Mouse (Mus musculus) limb, embryonic 15.5 days (tissue): ENCODE data around the gene Nphp1. TPM values are rescaled to one million over a fixed set of nuclear protein-coding genes. Genes with fewer than 3 reads are reported as not detected.

ENCODE experiments used
- ATAC-seq: fragments of 200-750 bp; cut with Nextera tagmentation; 2 replicates; pipeline ENCODE4 v1.8.0; 2017; ENCODE audit warnings: low read depth, moderate TSS enrichment; ENCODE audit not compliant: insufficient number of reproducible peaks, low FRiP score, low TSS enrichment
- H3K27ac ChIP-seq: fragments of 300-500 bp; sonication (generic); 2 replicates; pipeline ENCODE4 v1.5.1; 2015; ENCODE audit warnings: moderate library complexity, mild to moderate bottlenecking, inconsistent platforms
- H3K27me3 ChIP-seq: fragments of 300-500 bp; sonication (generic); 2 replicates; pipeline ENCODE4 v1.6.1; 2015; ENCODE audit warnings: inconsistent platforms
- H3K36me3 ChIP-seq: fragments of 300-500 bp; sonication (generic); 2 replicates; pipeline ENCODE4 v1.6.1; 2015; ENCODE audit warnings: inconsistent platforms
- H3K4me1 ChIP-seq: fragments of 300-500 bp; sonication (generic); 2 replicates; pipeline ENCODE4 v1.6.1; 2015; ENCODE audit warnings: inconsistent platforms
- H3K4me2 ChIP-seq: fragments of 300-500 bp; sonication (generic); 2 replicates; pipeline ENCODE4 v1.6.1; 2015; ENCODE audit warnings: mild to moderate bottlenecking, inconsistent platforms
- H3K4me3 ChIP-seq: fragments of 300-500 bp; sonication (generic); 2 replicates; pipeline ENCODE4 v1.5.1; 2015; ENCODE audit warnings: mild to moderate bottlenecking, inconsistent platforms
- H3K9ac ChIP-seq: fragments of 300-500 bp; sonication (generic); 2 replicates; pipeline ENCODE4 v1.6.1; 2015; ENCODE audit warnings: inconsistent platforms
- H3K9me3 ChIP-seq: fragments of 300-500 bp; sonication (generic); 2 replicates; pipeline ENCODE4 v1.6.1; 2016; ENCODE audit warnings: inconsistent platforms
- WGBS: fragments of 180-500 bp; shearing (Covaris S2); methylation state at CpG from one replicate; pipeline ENCODE4 v1.1.7; 2015; 5-methylcytosine and 5-hydroxymethylcytosine counted together
- polyA plus RNA-seq: library from polyadenylated mRNA; unstranded; fragments of >200 nt; fragmentation: Nextera tagmentation; extraction: Ambion mirVana; gene quantifications from 2 replicates; pipeline ENCODE4 v1.2.1, GENCODE M21; 2015

Nphp1 gene
- polyA plus RNA-seq: 24.5 and 27.4 TPM in 2 replicates

DNA sequence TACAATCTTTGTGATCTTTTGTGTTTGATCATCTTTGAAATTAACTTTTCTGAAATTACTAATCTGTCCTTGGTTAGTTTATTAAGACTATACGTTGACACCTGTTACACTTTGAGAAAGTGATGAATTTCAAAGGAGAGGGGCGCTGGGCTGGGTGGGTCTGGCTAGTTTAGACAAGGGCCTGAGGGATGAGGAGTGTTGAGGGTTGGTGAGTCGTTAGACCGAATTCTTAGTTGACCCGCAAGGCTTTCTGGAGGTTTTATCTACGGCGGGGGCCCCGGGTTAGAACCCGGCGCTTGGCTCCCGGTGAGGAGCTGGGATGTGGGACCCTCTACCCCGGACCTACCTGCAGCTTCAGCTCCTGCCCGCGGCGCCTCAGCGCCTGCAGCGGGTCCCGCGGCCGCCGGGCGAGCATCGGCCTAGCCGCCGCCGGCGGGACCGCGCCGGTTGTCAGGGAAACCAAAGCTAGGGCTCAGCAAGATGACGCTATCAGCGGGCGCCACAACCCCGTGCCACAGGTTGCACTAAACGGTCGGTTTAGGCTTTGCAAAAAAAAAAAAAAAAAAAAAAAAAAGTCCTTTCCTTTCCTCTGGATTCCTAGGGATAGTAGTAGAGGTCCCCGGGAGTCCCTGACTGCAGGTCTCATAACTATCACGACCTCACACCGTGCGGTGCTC lies at the start of gene Nphp1:
Gene Nphp1, minus strand, starts transcription at position 458 of the 677 bp plus-strand sequence.
- WGBS: 0% methylated on average over 40 of the region's 40 CpGs
- H3K4me3 ChIP-seq: peak within 1 kb of the TSS; percentile 80
- H3K36me3 ChIP-seq: no peaks in the 10 kb centered on the region
- no peaks in the 10 kb centered on the region for H3K9me3 ChIP-seq
- H3K27ac ChIP-seq: peak within 1 kb of the TSS; percentile 80
- peaks cover 20% of the 10 kb centered on the region for H3K4me1 ChIP-seq
- H3K27me3 ChIP-seq: no peaks in the 10 kb centered on the region
- peak within 1 kb of the TSS; percentile 60 for H3K4me2 ChIP-seq
- peak; percentile 83 for ATAC-seq
- peak within 1 kb of the TSS; percentile 45 for H3K9ac ChIP-seq

DNA sequence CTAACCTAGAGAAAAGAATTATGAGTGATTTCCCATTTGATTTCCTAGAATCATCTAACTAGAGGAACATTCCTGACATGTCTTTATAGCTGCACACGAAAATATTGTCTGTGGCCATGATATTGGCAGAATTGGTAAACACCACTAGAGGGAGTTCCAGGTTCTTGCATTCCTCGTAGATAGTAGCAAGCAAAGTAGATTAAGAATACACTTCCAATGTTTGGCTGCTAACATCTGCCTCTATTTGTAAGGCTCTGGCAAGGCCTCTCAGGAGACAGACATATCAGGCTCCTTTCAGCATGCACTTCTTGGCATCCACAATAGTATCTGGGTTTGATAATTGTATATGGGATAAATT lies 44.1 kb upstream of the Nphp1 start:
- Histone ChIP-seq H3K27ac (no peak overlapping the region), H3K4me2 (no peak overlapping the region), H3K9me3 (no peaks in the 10 kb centered on the region), H3K9ac (no peak overlapping the region), H3K27me3 (peaks cover 10% of the 10 kb centered on the region), H3K36me3 (no peaks in the 10 kb centered on the region), H3K4me3 (no peak overlapping the region), H3K4me1 (peaks cover 9% of the 10 kb centered on the region; the same call in 1 of the 2 replicates)
- WGBS: 16% methylated on average over 2 of the region's 2 CpGs
- ATAC-seq: no peak

DNA sequence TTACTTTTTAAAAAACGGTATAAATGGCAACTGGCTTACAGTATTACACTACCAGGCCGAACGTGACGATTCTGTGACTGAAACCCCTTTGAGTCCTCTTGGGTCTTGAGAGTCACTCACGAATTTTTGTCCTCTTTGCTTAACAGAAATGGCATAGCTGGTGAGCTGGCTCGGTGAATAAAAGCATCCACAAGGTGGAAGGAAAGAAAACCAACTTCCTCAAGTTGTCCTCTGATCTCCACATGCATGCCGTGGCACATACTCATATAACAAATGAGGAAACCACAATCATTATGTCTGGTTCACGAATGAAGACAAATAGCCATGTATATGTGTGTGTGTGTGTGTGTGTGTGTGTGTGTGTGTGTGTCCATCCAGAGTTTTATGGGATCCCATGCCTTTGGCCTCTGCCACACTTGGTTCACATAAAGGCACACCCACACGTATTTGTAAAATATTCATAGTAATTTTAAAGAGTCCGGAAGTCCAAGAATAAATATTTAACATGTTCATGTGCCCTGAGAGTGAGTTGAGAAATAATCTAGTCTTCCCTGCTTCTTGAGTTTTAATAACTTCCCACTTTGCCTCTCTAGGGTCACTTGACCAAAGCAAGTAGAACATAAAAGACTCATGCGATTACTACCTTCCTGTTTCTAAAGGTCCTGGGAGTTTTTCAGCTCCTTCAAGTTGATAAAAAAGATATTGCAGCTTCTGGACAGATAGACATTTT lies 43.6 kb upstream of the Nphp1 start:
- peak overlapping the region; percentile 73 for H3K4me3 ChIP-seq
- no peak for ATAC-seq
- H3K27me3 ChIP-seq: peaks cover 7% of the 10 kb centered on the region; the same call in 1 of the 2 replicates
- H3K4me2 ChIP-seq: peak overlapping the region; percentile 88
- peaks cover 9% of the 10 kb centered on the region; the same call in 1 of the 2 replicates for H3K4me1 ChIP-seq
- H3K9me3 ChIP-seq: no peaks in the 10 kb centered on the region
- 0 out of 2 replicates have a peak, but pooled peaks cover under 1% of the 10 kb centered on the region for H3K36me3 ChIP-seq
- H3K9ac ChIP-seq: 0 out of 2 replicates have a peak overlapping the region, but pooled peaks have one; percentile 7
- peak overlapping the region; percentile 24; the same call in 1 of the 2 replicates for H3K27ac ChIP-seq
- 38% methylated on average over 11 of the region's 11 CpGs for WGBS

DNA sequence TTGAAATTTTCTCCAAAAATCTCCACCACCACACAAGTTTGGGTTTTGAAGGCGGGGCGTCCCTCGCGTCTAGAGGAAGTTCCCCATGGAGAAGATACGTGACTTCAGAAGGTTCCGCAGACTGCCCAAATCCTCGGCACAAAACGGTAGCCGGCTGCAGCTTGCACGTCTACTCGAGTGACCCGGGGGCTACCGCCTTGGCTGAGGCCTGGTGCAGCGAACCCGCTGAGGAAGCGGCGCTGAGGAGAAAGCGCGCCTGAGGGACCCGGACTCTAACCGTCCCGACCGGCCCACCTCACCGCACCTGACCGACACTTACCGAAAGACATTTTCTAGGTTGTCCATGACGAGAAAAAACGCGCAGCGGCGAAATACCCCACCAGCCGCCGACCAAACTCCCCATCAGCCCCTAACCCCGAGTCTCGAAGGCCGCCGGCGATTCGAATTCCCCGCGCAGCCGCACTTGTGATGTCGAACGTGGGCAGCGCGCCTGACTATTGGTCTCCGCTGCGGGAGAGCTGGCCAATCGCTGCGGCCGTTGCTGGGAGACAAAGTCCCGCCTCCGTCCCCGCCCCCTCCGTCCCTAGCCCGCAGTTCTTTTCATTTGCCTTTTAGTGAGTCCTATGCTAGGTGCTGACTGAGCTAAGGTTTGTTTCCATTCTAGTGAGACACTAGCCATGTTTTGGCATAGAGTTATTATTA lies 42.9 kb upstream of the Nphp1 start, which contains the start of gene Bub1:
Gene Bub1, minus strand, starts transcription at position 465 of the 702 bp plus-strand sequence.
- Histone ChIP-seq H3K4me2 (peak within 1 kb of the TSS; percentile 88), H3K4me1 (peaks cover 9% of the 10 kb centered on the region; the same call in 1 of the 2 replicates), H3K4me3 (peak within 1 kb of the TSS; percentile 73), H3K27ac (peak within 1 kb of the TSS; percentile 24; the same call in 1 of the 2 replicates), H3K27me3 (0 out of 2 replicates have a peak, but pooled peaks cover 2% of the 10 kb centered on the region), H3K9ac (peak within 1 kb of the TSS; percentile 40), H3K9me3 (no peaks in the 10 kb centered on the region), H3K36me3 (peaks cover 5% of the 10 kb centered on the region; the same call in 1 of the 2 replicates)
- ATAC-seq: peak; percentile 92
- WGBS: under 1% methylated on average over 56 of the region's 56 CpGs

DNA sequence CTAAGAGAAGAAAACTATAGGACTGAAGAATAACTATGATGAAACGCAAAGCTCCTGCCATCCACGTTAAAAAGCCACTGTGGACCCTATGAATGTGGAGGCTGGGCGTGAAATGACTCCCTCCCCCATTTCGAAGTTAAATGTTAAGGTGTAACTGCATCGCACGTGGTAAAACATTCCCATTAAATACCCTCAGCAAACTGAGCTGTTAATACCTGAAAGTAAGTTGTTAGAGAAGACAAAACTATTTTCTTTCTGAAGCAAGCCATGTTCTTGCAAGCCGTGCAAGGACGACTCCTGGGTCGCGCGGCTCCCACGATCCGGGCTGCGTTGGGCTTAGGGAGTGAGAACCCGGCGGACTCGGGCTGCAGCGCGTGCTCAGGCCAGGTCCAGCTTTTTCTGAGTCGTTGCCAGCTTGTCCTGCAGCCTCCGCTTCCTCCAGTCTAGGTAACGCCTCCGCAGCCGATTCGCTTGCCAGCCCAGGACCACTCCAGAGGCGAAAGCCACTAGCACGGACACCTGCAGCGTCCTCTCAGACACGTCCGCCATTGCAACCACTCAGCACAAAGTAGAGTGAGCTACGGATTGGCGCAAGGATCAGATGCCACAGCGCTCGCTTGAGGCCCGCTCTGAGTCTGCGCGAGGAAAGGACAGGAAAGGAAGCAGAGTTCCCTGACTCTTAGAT lies 3.4 kb upstream of the Nphp1 start, which contains the start of gene Mtln:
Gene Mtln, minus strand, starts transcription at position 570 of the 685 bp plus-strand sequence.
- Histone ChIP-seq H3K27me3 (no peaks in the 10 kb centered on the region), H3K27ac (peak within 1 kb of the TSS; percentile 80), H3K4me3 (peak within 1 kb of the TSS; percentile 65), H3K9ac (peak within 1 kb of the TSS; percentile 47), H3K4me2 (peak within 1 kb of the TSS; percentile 54), H3K4me1 (peaks cover 20% of the 10 kb centered on the region), H3K36me3 (no peaks in the 10 kb centered on the region), H3K9me3 (no peaks in the 10 kb centered on the region)
- whole genome bisulfite sequencing: 2% methylated on average over 37 of the region's 37 CpGs
- peak; percentile 88 for ATAC-seq

DNA sequence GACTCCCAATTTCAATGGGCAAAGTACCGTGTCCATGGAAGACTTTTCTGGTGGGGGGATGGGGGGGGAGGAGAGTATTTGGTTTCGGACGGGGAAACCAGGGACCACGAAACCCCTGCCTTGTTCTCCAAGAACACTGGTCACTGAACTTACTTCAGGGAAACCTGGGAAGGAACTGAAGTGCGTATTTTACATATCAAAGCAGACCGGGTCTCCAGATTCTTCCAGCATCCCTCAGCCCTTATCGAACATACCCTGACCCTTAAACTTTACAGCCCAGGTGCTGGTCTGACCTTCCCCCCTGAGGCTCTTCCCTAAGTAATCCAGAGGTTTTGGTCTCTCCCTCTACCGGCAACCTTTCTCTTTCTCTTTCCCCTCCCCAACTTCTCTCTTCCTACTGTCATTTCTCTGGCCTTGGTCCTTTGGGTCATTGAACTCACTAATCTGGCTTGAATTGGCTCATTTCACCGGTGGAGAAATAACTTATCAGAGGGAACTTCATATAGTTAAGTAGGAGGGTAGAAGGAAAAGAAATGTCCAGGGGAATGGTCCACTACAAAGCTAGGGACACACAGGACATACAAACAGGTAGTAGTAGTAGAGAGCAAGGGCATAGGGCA lies 1.1 kb upstream of the Nphp1 start:
- ATAC-seq: no peak
- Histone ChIP-seq H3K4me1 (peaks cover 20% of the 10 kb centered on the region), H3K9me3 (no peaks in the 10 kb centered on the region), H3K4me2 (peak overlapping the region; percentile 60), H3K27me3 (no peaks in the 10 kb centered on the region), H3K36me3 (no peaks in the 10 kb centered on the region), H3K4me3 (peak overlapping the region; percentile 80; the same call in 1 of the 2 replicates), H3K9ac (no peak overlapping the region), H3K27ac (peak overlapping the region; percentile 80; the same call in 1 of the 2 replicates)
- WGBS: 17% methylated on average over 9 of the region's 9 CpGs

DNA sequence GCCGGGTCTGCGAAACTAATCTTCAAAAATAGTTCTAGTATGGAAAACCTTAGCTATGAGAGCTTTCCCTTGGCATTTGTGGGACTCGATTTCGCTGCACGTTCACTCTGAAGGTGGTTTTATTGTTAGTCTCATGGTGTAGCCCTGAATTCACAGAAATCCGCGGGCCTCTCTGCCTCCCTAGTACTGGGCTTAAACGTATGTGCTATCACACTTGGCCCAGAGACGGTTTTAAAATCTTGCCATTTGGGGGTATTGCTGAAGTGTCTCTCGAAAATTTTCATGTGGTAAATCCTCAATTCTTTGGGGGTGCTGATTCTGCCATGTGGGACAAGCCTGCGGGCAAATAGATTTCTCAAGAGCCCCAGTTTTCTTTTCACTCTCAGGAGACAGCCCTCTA lies 441 bp upstream of the Nphp1 start:
- H3K9ac ChIP-seq: peak overlapping the region; percentile 45
- WGBS: 4% methylated on average over 11 of the region's 11 CpGs
- peak overlapping the region; percentile 80 for H3K27ac ChIP-seq
- no peak for ATAC-seq
- no peaks in the 10 kb centered on the region for H3K9me3 ChIP-seq
- H3K36me3 ChIP-seq: no peaks in the 10 kb centered on the region
- H3K4me3 ChIP-seq: peak overlapping the region; percentile 80
- no peaks in the 10 kb centered on the region for H3K27me3 ChIP-seq
- H3K4me1 ChIP-seq: peaks cover 20% of the 10 kb centered on the region
- peak overlapping the region; percentile 60 for H3K4me2 ChIP-seq

DNA sequence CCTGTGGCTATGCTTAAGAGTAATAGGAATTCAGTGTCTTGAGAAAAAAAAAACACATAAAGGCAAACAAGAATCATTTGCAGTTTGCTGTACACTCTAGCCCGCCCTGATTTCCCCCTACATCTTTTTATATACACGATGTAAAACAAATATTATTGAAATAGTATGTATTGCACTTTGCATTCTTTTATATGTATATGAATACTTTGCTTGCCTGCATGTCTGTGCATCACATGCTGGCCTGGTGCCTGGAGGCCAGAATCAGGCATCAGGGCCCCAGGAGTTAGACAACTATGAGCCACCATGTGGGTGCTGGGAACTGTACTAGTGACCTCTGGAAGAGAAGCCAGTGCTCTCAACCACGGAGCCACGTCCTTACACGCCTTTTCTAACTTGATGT lies 1.5 kb downstream of the Nphp1 start:
- ATAC-seq: no peak
- H3K9ac ChIP-seq: no peak overlapping the region
- H3K4me2 ChIP-seq: no peak overlapping the region
- no peak overlapping the region for H3K27ac ChIP-seq
- no peak overlapping the region for H3K4me3 ChIP-seq
- H3K36me3 ChIP-seq: no peaks in the 10 kb centered on the region
- no peaks in the 10 kb centered on the region for H3K9me3 ChIP-seq
- 96% methylated on average over 5 of the region's 5 CpGs for WGBS
- H3K27me3 ChIP-seq: no peaks in the 10 kb centered on the region
- peaks cover 20% of the 10 kb centered on the region for H3K4me1 ChIP-seq

DNA sequence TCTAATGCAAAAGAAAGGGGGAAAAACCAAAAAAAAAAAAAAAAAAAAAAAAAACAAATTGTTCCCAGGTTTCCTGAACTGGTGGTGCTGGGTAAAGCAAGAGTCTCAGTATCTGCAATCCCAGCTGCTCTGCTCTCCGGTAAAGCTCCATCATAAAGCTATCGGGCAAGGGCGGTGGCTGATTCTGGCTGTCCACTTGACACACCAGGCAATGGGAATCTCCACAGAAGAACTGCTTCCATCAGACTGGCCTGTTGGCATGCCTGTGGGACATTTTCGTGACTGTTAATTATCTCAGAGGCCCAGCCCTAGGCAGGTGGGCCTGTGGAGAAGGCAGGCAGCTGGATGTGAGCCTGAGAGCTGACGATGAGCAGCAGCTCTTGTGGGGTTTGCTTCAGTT lies 10.2 kb downstream of the Nphp1 start:
- ATAC-seq: no peak
- Histone ChIP-seq H3K27me3 (no peaks in the 10 kb centered on the region), H3K9me3 (no peaks in the 10 kb centered on the region), H3K27ac (no peak overlapping the region), H3K4me3 (no peak overlapping the region), H3K36me3 (peaks cover 24% of the 10 kb centered on the region; the same call in 1 of the 2 replicates), H3K4me1 (no peaks in the 10 kb centered on the region), H3K9ac (no peak overlapping the region), H3K4me2 (no peak overlapping the region)
- 75% methylated on average over 5 of the region's 5 CpGs for WGBS

DNA sequence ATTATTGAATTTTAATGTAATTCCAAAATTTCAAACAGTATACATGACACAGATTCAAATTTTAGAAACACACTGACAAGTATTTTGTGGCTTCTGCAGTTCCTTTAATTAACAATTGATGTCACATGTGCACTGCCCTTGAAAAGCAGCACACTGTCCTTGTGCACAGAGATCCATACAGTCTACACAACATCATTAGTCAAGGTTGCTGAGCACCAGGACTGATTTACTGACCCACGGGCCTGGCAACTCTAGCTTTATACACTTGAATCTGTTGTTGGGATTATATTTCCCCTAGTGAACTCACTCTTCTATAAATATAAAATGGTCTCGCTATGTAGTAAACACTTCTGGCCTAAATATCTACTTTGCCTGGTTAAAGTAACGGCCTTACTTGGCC lies 13.7 kb downstream of the Nphp1 start:
- ATAC-seq: no peak
- Histone ChIP-seq H3K4me3 (no peak overlapping the region), H3K27ac (no peak overlapping the region), H3K9me3 (no peaks in the 10 kb centered on the region), H3K4me1 (no peaks in the 10 kb centered on the region), H3K9ac (no peak overlapping the region), H3K36me3 (peaks cover 42% of the 10 kb centered on the region), H3K4me2 (no peak overlapping the region), H3K27me3 (no peaks in the 10 kb centered on the region)
- 70% methylated on average over 3 of the region's 3 CpGs for WGBS

DNA sequence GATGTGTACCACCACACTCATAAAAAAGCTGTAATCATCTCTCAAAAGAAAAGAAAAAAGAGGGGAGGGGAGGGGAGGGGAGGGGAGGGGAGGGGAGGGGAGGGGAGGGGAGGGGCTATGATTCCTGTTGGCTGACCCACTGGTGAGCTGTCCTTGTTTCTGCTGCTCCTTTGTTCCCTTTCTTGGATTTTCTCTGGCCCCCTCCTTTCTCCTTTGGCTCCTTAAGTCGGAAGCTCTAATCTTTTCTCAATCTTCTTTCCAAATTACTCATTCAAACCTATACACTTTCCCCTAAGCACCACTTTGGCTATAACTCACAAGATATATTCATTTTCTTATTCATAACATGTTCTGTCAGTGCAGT lies 14.1 kb downstream of the Nphp1 start:
- no peak overlapping the region for H3K9ac ChIP-seq
- no peaks in the 10 kb centered on the region for H3K9me3 ChIP-seq
- no peak overlapping the region for H3K4me3 ChIP-seq
- H3K27me3 ChIP-seq: no peaks in the 10 kb centered on the region
- no peak for ATAC-seq
- peaks cover 45% of the 10 kb centered on the region for H3K36me3 ChIP-seq
- H3K27ac ChIP-seq: no peak overlapping the region
- no peaks in the 10 kb centered on the region for H3K4me1 ChIP-seq
- 50% methylated on average over 1 of the region's 1 CpGs for WGBS
- no peak overlapping the region for H3K4me2 ChIP-seq
